Mouse (Mus musculus) bone marrow macrophage, adult 2 months (primary cell): ENCODE results near the gene Cfap54.

ENCODE experiments used
- CTCF ChIP-seq: IDR thresholded peaks from 2 replicates; pipeline ENCODE4 v1.5.1; 2012; ENCODE audit warnings: low read depth, mild to moderate bottlenecking, low read length, moderate library complexity
- POLR2A ChIP-seq: IDR thresholded peaks from 2 replicates; pipeline ENCODE4 v1.6.1; 2012; ENCODE audit warnings: mild to moderate bottlenecking, low read depth, low read length, borderline replicate concordance

- no peak for TF ChIP-seq CTCF
- TF ChIP-seq POLR2A, result no peak
These were observed 270.5 kb downstream of the Cfap54 start for GRCm38 (mm10) chr10:92810894-92811293.
